In the genomic region with DNA sequence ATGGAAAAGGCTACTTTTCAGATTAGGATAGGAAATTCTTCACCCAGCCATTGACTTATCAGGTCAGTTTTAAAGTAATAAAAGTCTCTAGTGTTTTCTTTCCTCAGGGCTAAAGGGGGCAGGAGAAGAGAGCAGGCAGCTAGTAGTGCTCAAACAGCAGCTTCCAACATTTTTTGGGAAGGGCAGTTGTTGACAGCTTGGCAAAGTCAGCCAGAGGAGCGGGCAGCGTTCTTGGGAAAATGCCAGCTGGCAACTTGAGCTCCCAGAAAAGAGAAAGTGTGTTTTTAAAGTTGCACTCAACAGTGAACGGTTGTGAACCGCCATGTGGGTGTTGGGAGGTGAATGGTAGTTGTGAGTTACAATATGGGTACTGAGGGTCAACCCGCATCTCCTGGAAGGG, we compare ENCODE assay signal across 11 mouse cellular contexts. TPM values are rescaled to one million over a fixed set of nuclear protein-coding genes. Genes with fewer than 3 reads are reported as not detected.
DNase-seq lines count a peak whose midpoint lies in the region; ATAC-seq lines count a peak whose summit lies in the region.
"Had no signal": no experiment of that assay in that cellular context is flagged by ENCODE, and none has a peak within 500 bp of the region (broad histone marks: within the 10 kb centered on the region; RNA-seq: fewer than 3 reads in every experiment).

No protein-coding gene starts in this region.

- intact Hi-C loops in heart, postnatal 25 days (cut with DNase I) = no loop called here

- H3K36me3 ChIP-seq in neural tube, embryonic 15.5 days = peaks cover 7% of the 10 kb centered on the region; the same call in 1 of the 2 replicates
- H3K36me3 ChIP-seq in hindbrain, embryonic 10.5 days = peaks cover 25% of the 10 kb centered on the region

- H3K4me1 ChIP-seq in neural tube, embryonic 15.5 days = no peaks in the 10 kb centered on the region
- no peaks in the 10 kb centered on the region for H3K4me1 ChIP-seq in hindbrain, embryonic 10.5 days (replicated peaks)
- H3K4me1 ChIP-seq: embryonic facial prominence, embryonic 15.5 days; limb, embryonic 15.5 days had no signal

- no peak overlapping the region for H3K4me3 ChIP-seq in neural tube, embryonic 15.5 days (replicated peaks)
- no peak overlapping the region for H3K4me3 ChIP-seq in hindbrain, embryonic 10.5 days
- H3K4me3 ChIP-seq: embryonic facial prominence, embryonic 15.5 days; limb, embryonic 15.5 days had no signal

- H3K9me3 ChIP-seq in neural tube, embryonic 15.5 days (replicated peaks) = no peaks in the 10 kb centered on the region
- H3K9me3 ChIP-seq in hindbrain, embryonic 10.5 days = no peaks in the 10 kb centered on the region
- H3K9me3 ChIP-seq: embryonic facial prominence, embryonic 15.5 days; limb, embryonic 15.5 days had no signal

- DNase-seq in heart, adult 8-10 months (ENCODE audit: low spot score) = peak; percentile 58
- no peak for DNase-seq in heart, postnatal 25 days (ENCODE audit: low spot score)
- peak; percentile 11 for DNase-seq in 3T3-L1 (ENCODE audit: low read depth, low spot score)
- DNase-seq in adrenal gland, postnatal 25 days = peak; percentile 68
- peak; percentile 73 for DNase-seq in kidney, postnatal 10 days
- DNase-seq in frontal cortex, adult 2 months (ENCODE audit: extremely low spot score in 1 of 2, low spot score in 1 of 2) = no peak
- DNase-seq in hindbrain, embryonic 10.5 days (ENCODE audit: low spot score) = no peak

- no peak overlapping the region for H3K4me2 ChIP-seq in neural tube, embryonic 15.5 days
- H3K4me2 ChIP-seq: embryonic facial prominence, embryonic 15.5 days; limb, embryonic 15.5 days had no signal

- no peaks in the 10 kb centered on the region for H3K27me3 ChIP-seq in neural tube, embryonic 15.5 days (replicated peaks)
- no peaks in the 10 kb centered on the region for H3K27me3 ChIP-seq in hindbrain, embryonic 10.5 days (ENCODE audit: insufficient read depth, poor library complexity, severe bottlenecking)
- H3K27me3 ChIP-seq: embryonic facial prominence, embryonic 15.5 days; limb, embryonic 15.5 days had no signal

- H3K27ac ChIP-seq in neural tube, embryonic 15.5 days (replicated peaks) = no peak overlapping the region
- no peak overlapping the region for H3K27ac ChIP-seq in hindbrain, embryonic 10.5 days
- H3K27ac ChIP-seq: embryonic facial prominence, embryonic 15.5 days; limb, embryonic 15.5 days had no signal

- no peak overlapping the region for H3K9ac ChIP-seq in neural tube, embryonic 15.5 days (replicated peaks)
- H3K9ac ChIP-seq: embryonic facial prominence, embryonic 15.5 days; limb, embryonic 15.5 days had no signal

- no peak for ATAC-seq in neural tube, embryonic 15.5 days (ENCODE audit: low FRiP score)
- ATAC-seq: inflammation-experienced regulatory T-cells, adult 6 months had no signal

- WGBS in neural tube, embryonic 15.5 days = 81% methylated on average over 5 of the region's 5 CpGs
- WGBS in hindbrain, embryonic 10.5 days = 93% methylated on average over 5 of the region's 5 CpGs

RNA-seq across cellular contexts. Expression of a gene that starts 2.6 kb away (rescaled TPM):
- 1 to 10 TPM in 1 of 4 experiments, under 1 TPM in 3; 0.28 to 1.3 (median 0.42) TPM for total RNA-seq in heart, adult 8-10 months (2022)
- under 1 TPM; 0.60 to 0.84 TPM for total RNA-seq in heart, postnatal 25 days (2021)
- total RNA-seq in adrenal gland, postnatal 25 days (2021) = 0.49 and 0.57 TPM in 2 replicates
- 1.4 and 1.8 TPM in 2 replicates for polyA plus RNA-seq in frontal cortex, adult 2 months (2012; rRNA removed)
- polyA plus RNA-seq in neural tube, embryonic 15.5 days (2015; fragmentation: Nextera tagmentation; extraction: Ambion mirVana) = 0.54 and 1.8 TPM in 2 replicates
- 0.65 and 0.80 TPM in 2 replicates for polyA plus RNA-seq in hindbrain, embryonic 10.5 days (2016; fragmentation: Nextera tagmentation; extraction: Ambion mirVana)

RNA-seq across cellular contexts. Expression of a gene that starts 24.1 kb away (rescaled TPM):
- total RNA-seq in heart, adult 8-10 months (2022) = 10 to 100 TPM; 40.6 to 49.7 (median 45.1) TPM
- total RNA-seq in heart, postnatal 25 days (2021) = 10 to 100 TPM; 43.5 to 44.9 TPM
- total RNA-seq in adrenal gland, postnatal 25 days (2021) = 63.9 and 69.2 TPM in 2 replicates
- polyA plus RNA-seq in frontal cortex, adult 2 months (2012; rRNA removed) = 48.1 and 52.1 TPM in 2 replicates
- 86.7 and 104 TPM in 2 replicates for polyA plus RNA-seq in neural tube, embryonic 15.5 days (2015; fragmentation: Nextera tagmentation; extraction: Ambion mirVana)
- polyA plus RNA-seq in hindbrain, embryonic 10.5 days (2016; fragmentation: Nextera tagmentation; extraction: Ambion mirVana) = 133 and 172 TPM in 2 replicates

RNA-seq across cellular contexts. Expression of a gene that starts 24.9 kb away (rescaled TPM):
- 1,000 to 10,000 TPM; 1,049 to 1,242 (median 1,155) TPM for total RNA-seq in heart, adult 8-10 months (2022)
- 1,000 to 10,000 TPM; 1,206 to 1,242 TPM for total RNA-seq in heart, postnatal 25 days (2021)
- 328 and 344 TPM in 2 replicates for total RNA-seq in adrenal gland, postnatal 25 days (2021)
- polyA plus RNA-seq in frontal cortex, adult 2 months (2012; rRNA removed) = 321 and 347 TPM in 2 replicates
- polyA plus RNA-seq in neural tube, embryonic 15.5 days (2015; fragmentation: Nextera tagmentation; extraction: Ambion mirVana) = 581 and 593 TPM in 2 replicates
- 464 and 481 TPM in 2 replicates for polyA plus RNA-seq in hindbrain, embryonic 10.5 days (2016; fragmentation: Nextera tagmentation; extraction: Ambion mirVana)

RNA-seq across cellular contexts. Expression of a gene that starts 38.5 kb away (rescaled TPM):
- under 1 TPM; 0.22 to 0.69 (median 0.53) TPM for total RNA-seq in heart, adult 8-10 months (2022)
- total RNA-seq in heart, postnatal 25 days (2021) = under 1 TPM; 0.17 to 0.29 TPM
- 1.2 and 1.5 TPM in 2 replicates for total RNA-seq in adrenal gland, postnatal 25 days (2021)
- 14.7 and 15.2 TPM in 2 replicates for polyA plus RNA-seq in frontal cortex, adult 2 months (2012; rRNA removed)
- polyA plus RNA-seq in neural tube, embryonic 15.5 days (2015; fragmentation: Nextera tagmentation; extraction: Ambion mirVana) = 3.6 and 4.3 TPM in 2 replicates
- polyA plus RNA-seq in hindbrain, embryonic 10.5 days (2016; fragmentation: Nextera tagmentation; extraction: Ambion mirVana) = 1.8 and 2.4 TPM in 2 replicates

Comparison
In these comparisons a context has a peak if more than half of its experiments do, and no peak if none do; other contexts are left out.
1. DNase-seq: peak in heart, adult 8-10 months (single experiment), 3T3-L1 (single experiment), adrenal gland, postnatal 25 days (single experiment) and kidney, postnatal 10 days (single experiment); none in heart, postnatal 25 days (single experiment), frontal cortex, adult 2 months (0 of 2) and hindbrain, embryonic 10.5 days (single experiment).